Comparison of ENCODE assay signal across 25 mouse cellular contexts in the genomic region with DNA sequence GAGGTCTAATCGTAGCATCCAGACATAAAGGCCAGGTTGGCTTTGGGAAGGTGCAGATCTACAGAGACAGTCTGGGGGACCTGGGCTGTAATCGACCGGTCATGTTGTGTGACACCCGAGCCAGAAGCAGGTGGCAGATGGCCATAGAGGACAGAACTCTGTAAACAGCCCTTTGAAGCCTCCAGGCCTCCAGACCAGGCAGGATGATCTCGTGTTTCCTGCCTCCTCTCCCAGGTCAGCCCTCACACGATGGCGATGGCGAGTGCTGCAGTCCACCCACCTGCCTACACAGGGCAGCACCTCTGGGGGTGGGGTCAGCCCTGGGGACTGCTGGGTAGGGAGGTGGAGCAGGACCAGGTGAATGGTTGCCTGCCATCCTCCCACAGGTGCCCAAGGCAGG.
A peak's percentile ranks its signal among the peaks of the same experiment; 100 is the strongest.
DNase-seq lines count a peak whose midpoint lies in the region; ATAC-seq lines count a peak whose summit lies in the region.
"Had no signal": no experiment of that assay in that cellular context is flagged by ENCODE, and none has a peak within 500 bp of the region (broad histone marks: within the 10 kb centered on the region; RNA-seq: fewer than 3 reads in every experiment).

No protein-coding gene starts in this region.

- peaks cover 6% of the 10 kb centered on the region; the same call in 1 of the 2 replicates for H3K9me3 ChIP-seq in kidney, embryonic 14.5 days (ENCODE audit: control insufficient read depth, low read length)
- peaks cover 6% of the 10 kb centered on the region for H3K9me3 ChIP-seq in midbrain, embryonic 10.5 days (replicated peaks)
- H3K9me3 ChIP-seq in midbrain, embryonic 15.5 days, result no peaks in the 10 kb centered on the region
- peaks cover 4% of the 10 kb centered on the region; the same call in 1 of the 2 replicates for H3K9me3 ChIP-seq in limb, embryonic 11.5 days (ENCODE audit: control insufficient read depth, low read length)
- H3K9me3 ChIP-seq in liver, embryonic 16.5 days (replicated peaks; ENCODE audit: control insufficient read depth, low read length), result no peaks in the 10 kb centered on the region
- H3K9me3 ChIP-seq: heart, embryonic 10.5 days; hindbrain, embryonic 15.5 days had no signal

- ATAC-seq in kidney, embryonic 14.5 days (ENCODE audit: low FRiP score, low TSS enrichment), result peak; percentile 33; the same call in 1 of the 2 replicates
- no peak for ATAC-seq in midbrain, embryonic 15.5 days (replicated peaks)
- no peak for ATAC-seq in limb, embryonic 11.5 days (ENCODE audit: insufficient number of reproducible peaks, low FRiP score, low TSS enrichment, low read depth)
- peak; percentile 69 for ATAC-seq in liver, embryonic 16.5 days (ENCODE audit: low read depth)
- ATAC-seq: intestine, postnatal 0 days; lung, postnatal 0 days; Patski had no signal

- H3K27me3 ChIP-seq in kidney, embryonic 14.5 days (ENCODE audit: control insufficient read depth, insufficient read depth, low read length), result no peaks in the 10 kb centered on the region
- H3K27me3 ChIP-seq in midbrain, embryonic 10.5 days (ENCODE audit: low read depth, poor library complexity, severe bottlenecking), result peaks cover 10% of the 10 kb centered on the region; the same call in 1 of the 2 replicates
- no peaks in the 10 kb centered on the region for H3K27me3 ChIP-seq in midbrain, embryonic 15.5 days (replicated peaks)
- no peaks in the 10 kb centered on the region for H3K27me3 ChIP-seq in limb, embryonic 11.5 days (ENCODE audit: control insufficient read depth, insufficient read depth, low read length)
- H3K27me3 ChIP-seq in liver, embryonic 16.5 days (ENCODE audit: control insufficient read depth, insufficient read depth, low read depth, low read length), result no peaks in the 10 kb centered on the region
- H3K27me3 ChIP-seq: hindbrain, embryonic 15.5 days; neural tube, embryonic 12.5 days; Patski had no signal

- H3K4me1 ChIP-seq in kidney, embryonic 14.5 days (ENCODE audit: control insufficient read depth, insufficient read depth, low read length), result peaks cover 17% of the 10 kb centered on the region
- peaks cover 32% of the 10 kb centered on the region for H3K4me1 ChIP-seq in midbrain, embryonic 10.5 days
- H3K4me1 ChIP-seq in midbrain, embryonic 15.5 days, result peaks cover 10% of the 10 kb centered on the region
- 0 out of 2 replicates have a peak, but pooled peaks cover 9% of the 10 kb centered on the region for H3K4me1 ChIP-seq in limb, embryonic 11.5 days (ENCODE audit: control insufficient read depth, insufficient read depth, low read length)
- H3K4me1 ChIP-seq in liver, embryonic 16.5 days (ENCODE audit: control insufficient read depth, low read depth, low read length), result peaks cover 3% of the 10 kb centered on the region; the same call in 1 of the 2 replicates

- no peaks in the 10 kb centered on the region for H3K36me3 ChIP-seq in kidney, embryonic 14.5 days (ENCODE audit: control insufficient read depth, insufficient read depth, low read length)
- H3K36me3 ChIP-seq in midbrain, embryonic 10.5 days, result no peaks in the 10 kb centered on the region
- H3K36me3 ChIP-seq in midbrain, embryonic 15.5 days (replicated peaks), result no peaks in the 10 kb centered on the region
- H3K36me3 ChIP-seq in limb, embryonic 11.5 days (ENCODE audit: control insufficient read depth, insufficient read depth, low read length), result no peaks in the 10 kb centered on the region
- no peaks in the 10 kb centered on the region for H3K36me3 ChIP-seq in liver, embryonic 16.5 days (ENCODE audit: control insufficient read depth, insufficient read depth)
- H3K36me3 ChIP-seq: forebrain, embryonic 12.5 days; G1E; heart, embryonic 10.5 days; hindbrain, embryonic 15.5 days; neural tube, embryonic 12.5 days had no signal

- no peak overlapping the region; the same call in 1 of the 2 replicates for H3K27ac ChIP-seq in kidney, embryonic 14.5 days (ENCODE audit: low read depth, low read length)
- 0 out of 2 replicates have a peak overlapping the region, but pooled peaks have one; percentile 24 for H3K27ac ChIP-seq in midbrain, embryonic 10.5 days (replicated peaks)
- no peak overlapping the region for H3K27ac ChIP-seq in midbrain, embryonic 15.5 days
- 0 out of 2 replicates have a peak overlapping the region, but pooled peaks have one; percentile 8 for H3K27ac ChIP-seq in limb, embryonic 11.5 days (replicated peaks; ENCODE audit: low read depth, low read length)
- no peak overlapping the region for H3K27ac ChIP-seq in liver, embryonic 16.5 days (ENCODE audit: low read length)
- H3K27ac ChIP-seq: forebrain, embryonic 12.5 days; gastrocnemius, adult 2 months; heart, embryonic 10.5 days; hindbrain, embryonic 15.5 days; liver, embryonic 14.5 days; macrophage; neural tube, embryonic 12.5 days had no signal

- H3K4me2 ChIP-seq in kidney, embryonic 14.5 days (replicated peaks; ENCODE audit: low read depth, low read length), result no peak overlapping the region
- no peak overlapping the region for H3K4me2 ChIP-seq in midbrain, embryonic 15.5 days
- H3K4me2 ChIP-seq in limb, embryonic 11.5 days (ENCODE audit: low read depth, severe bottlenecking), result no peak overlapping the region
- no peak overlapping the region for H3K4me2 ChIP-seq in liver, embryonic 16.5 days (ENCODE audit: low read depth, low read length)
- H3K4me2 ChIP-seq: forebrain, embryonic 12.5 days; hindbrain, embryonic 15.5 days; neural tube, embryonic 12.5 days had no signal

- no peak overlapping the region for H3K4me3 ChIP-seq in kidney, embryonic 14.5 days (ENCODE audit: low read length)
- no peak overlapping the region for H3K4me3 ChIP-seq in midbrain, embryonic 10.5 days
- H3K4me3 ChIP-seq in midbrain, embryonic 15.5 days, result no peak overlapping the region
- no peak overlapping the region for H3K4me3 ChIP-seq in limb, embryonic 11.5 days (ENCODE audit: low read depth, low read length)
- no peak overlapping the region for H3K4me3 ChIP-seq in liver, embryonic 16.5 days (ENCODE audit: low read depth, low read length)
- H3K4me3 ChIP-seq: forebrain, embryonic 12.5 days; gastrocnemius, adult 2 months; heart, embryonic 10.5 days; hindbrain, embryonic 15.5 days; neural tube, embryonic 12.5 days had no signal

- no peak overlapping the region for H3K9ac ChIP-seq in kidney, embryonic 14.5 days (ENCODE audit: low read depth, low read length)
- no peak overlapping the region for H3K9ac ChIP-seq in midbrain, embryonic 15.5 days
- H3K9ac ChIP-seq in limb, embryonic 11.5 days (ENCODE audit: low read length), result no peak overlapping the region
- H3K9ac ChIP-seq in liver, embryonic 16.5 days (ENCODE audit: low read depth, low read length), result no peak overlapping the region
- H3K9ac ChIP-seq: forebrain, embryonic 12.5 days; hindbrain, embryonic 15.5 days; liver, embryonic 14.5 days; neural tube, embryonic 12.5 days had no signal

- DNase-seq in kidney, adult 11 months, result no peak
- DNase-seq in midbrain, embryonic 10.5 days (ENCODE audit: low spot score), result no peak
- no peak for DNase-seq in limb, embryonic 11.5 days (ENCODE audit: low spot score)
- DNase-seq in heart, adult 8-10 months (ENCODE audit: low spot score), result no peak
- DNase-seq: adrenal gland, postnatal 36 days; B cell, adult 2 months; cerebellum, adult 9-11 months; gastrocnemius, adult 2 months; heart, postnatal 4 days; kidney, postnatal 4 days; thymus, adult 18-20 months; thymus, postnatal 4 days had no signal

- WGBS in kidney, embryonic 14.5 days, result 20% methylated on average over 8 of the region's 8 CpGs
- 68% methylated on average over 8 of the region's 8 CpGs for WGBS in midbrain, embryonic 10.5 days
- WGBS in midbrain, embryonic 15.5 days, result 61% methylated on average over 8 of the region's 8 CpGs
- WGBS in limb, embryonic 11.5 days, result 23% methylated on average over 8 of the region's 8 CpGs
- 28% methylated on average over 8 of the region's 8 CpGs for WGBS in liver, embryonic 16.5 days (ENCODE audit: insufficient replicate concordance)

Comparison
In these comparisons a context has a peak if more than half of its experiments do, and no peak if none do; other contexts are left out.
1. H3K27ac ChIP-seq: peak in midbrain, embryonic 10.5 days (single experiment) and limb, embryonic 11.5 days (single experiment); none in kidney, embryonic 14.5 days (single experiment), midbrain, embryonic 15.5 days (single experiment) and liver, embryonic 16.5 days (single experiment).
2. ATAC-seq: peak in kidney, embryonic 14.5 days (single experiment) and liver, embryonic 16.5 days (single experiment); none in midbrain, embryonic 15.5 days (single experiment) and limb, embryonic 11.5 days (single experiment).